Mouse (Mus musculus) mammary gland, adult 2 months (tissue): ENCODE results near the gene Wdr74. TPM values are rescaled to one million over a fixed set of nuclear protein-coding genes. Genes with fewer than 3 reads are reported as not detected.

Experiments used
- polyA plus RNA-seq: library from polyadenylated mRNA; depleted of rRNA; stranded (reverse); fragments of >200 nt; gene quantifications from 2 replicates; pipeline ENCODE4 v1.2.3, GENCODE M21; 2012; ENCODE audit warnings: low replicate concordance; rRNA removed

The Wdr74 gene
- polyA plus RNA-seq: 25.6 and 42.9 TPM in 2 replicates

DNA sequence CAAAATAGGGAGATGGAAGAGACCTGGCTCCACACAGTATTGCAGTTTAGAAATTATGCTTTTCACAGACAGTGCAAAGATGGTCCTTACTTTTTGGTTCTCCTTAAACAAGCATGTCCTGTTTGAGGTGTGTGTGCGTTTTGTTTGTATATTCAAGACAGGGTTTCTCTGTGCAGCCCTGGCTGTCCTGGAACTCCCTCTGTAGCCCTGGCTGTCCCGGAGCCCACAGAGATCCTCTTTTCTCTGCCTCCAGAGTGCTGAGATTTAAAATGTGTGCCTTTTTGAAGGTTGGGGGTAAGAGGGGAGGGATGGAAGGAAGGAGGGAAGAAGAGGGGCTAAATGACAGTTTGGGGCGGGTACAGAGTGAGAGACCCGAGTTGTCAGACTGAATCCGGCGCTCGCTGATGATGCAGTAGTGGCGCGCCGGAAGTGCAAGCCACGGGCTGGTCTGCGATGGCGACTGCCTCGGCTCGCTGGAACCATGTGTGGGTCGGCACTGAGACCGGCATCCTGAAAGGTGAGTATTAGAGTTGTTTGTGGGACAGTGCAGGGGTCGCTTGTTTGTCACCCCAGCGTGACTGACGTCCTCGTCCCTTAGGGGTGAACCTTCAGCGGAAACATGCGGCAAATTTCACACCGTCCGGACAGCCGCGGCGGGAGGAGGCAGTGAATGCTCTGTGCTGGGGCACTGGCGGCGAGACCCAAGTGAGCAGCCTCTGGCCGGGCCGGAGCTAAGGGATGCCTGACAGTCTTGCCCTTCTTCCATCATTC is at the start of gene Wdr74:
Gene Wdr74, plus strand, starts transcription at position 439 of the 771 bp plus-strand sequence.

DNA sequence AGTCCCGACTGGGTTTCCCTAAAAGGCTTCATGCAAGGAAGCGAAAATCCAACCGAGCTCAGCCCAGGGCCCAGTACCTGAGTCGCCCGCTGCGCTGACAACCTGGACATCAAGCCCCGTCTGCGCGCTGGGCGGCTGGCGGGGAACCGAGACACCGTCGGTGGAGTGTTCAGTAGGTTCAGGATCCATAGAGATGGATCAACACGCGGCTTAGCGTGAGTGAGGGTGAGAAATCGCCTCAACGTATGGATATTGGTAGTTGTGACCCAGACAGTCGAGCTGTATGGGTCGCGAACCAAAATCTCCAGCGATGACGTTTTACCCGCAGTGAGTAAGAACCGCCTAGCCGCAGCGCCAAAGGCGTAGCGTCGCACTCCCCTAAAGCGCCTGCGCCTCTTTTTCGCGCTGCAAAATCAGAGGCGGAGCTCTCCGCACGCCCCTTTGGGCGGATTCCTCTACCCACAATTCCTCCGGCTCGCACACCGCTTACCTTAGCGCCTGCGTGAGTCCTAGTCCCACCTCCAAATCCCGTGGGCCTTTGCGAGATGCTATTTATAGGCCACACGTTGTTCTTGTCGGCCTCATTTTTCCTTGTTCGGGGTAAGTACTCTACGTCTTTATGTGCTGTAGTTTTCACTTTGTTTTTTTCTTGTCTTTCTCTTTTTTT is 12.6 kb upstream of the Wdr74 start, which contains the start of gene Slc3a2:
Gene Slc3a2, minus strand, starts transcription at position 463 of the 667 bp plus-strand sequence.

DNA sequence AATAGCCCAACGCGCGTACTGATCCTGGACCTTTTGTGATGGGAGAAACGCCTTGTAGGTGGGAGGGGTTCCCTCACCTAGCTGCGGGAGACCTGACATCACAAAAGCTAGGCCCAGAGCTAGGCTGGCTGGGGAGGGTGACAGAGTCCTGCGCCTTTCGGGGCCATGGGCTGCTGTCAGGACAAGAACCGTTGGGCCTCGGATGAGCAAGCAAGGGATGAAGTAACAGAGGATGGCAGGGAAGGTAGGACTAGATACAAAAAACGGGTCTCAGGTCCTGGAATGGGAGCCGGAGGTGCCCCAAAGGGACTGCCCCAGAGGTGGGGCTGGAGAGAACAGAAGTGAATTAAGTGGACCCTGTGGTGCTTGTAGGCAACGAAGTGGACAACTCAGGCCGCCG is 5.0 kb downstream of the Wdr74 start, which contains the start of gene 1700092M07Rik:
Gene 1700092M07Rik, plus strand, starts transcription at position 116 of the 400 bp plus-strand sequence.

DNA sequence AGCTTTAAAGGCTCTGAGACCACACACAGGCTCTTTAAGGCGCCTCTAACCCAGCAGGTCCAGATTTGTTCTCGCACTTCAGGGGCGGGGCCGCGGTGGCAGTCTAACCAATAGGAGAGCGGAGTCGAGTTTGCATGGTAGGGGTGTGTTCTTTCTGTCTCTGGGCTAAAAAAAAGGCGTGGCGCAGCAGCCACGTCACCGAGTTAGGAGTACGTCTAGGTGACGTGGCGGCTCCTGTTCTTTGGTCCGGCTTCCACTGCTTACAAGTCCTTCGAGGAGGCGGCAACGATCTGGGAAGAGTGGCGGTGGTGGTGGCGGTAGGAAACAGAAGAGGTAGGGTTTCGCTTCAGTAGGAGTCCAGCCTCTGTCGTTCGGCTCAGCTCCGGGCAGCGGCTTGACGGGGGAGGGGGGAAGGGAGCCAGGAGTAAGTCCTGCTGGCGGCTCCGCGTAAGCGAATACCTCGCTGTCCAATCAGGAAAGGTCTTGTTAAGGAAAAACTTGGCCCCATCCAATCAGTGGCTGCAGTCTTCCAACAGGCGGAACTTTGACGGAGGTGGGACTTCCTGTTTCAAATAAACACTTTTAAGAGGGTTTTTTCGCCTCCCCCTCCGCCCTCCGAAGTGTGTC is 5.7 kb downstream of the Wdr74 start, which contains the start of gene Stx5a:
Gene Stx5a, plus strand, starts transcription at position 171 of the 627 bp plus-strand sequence.

DNA sequence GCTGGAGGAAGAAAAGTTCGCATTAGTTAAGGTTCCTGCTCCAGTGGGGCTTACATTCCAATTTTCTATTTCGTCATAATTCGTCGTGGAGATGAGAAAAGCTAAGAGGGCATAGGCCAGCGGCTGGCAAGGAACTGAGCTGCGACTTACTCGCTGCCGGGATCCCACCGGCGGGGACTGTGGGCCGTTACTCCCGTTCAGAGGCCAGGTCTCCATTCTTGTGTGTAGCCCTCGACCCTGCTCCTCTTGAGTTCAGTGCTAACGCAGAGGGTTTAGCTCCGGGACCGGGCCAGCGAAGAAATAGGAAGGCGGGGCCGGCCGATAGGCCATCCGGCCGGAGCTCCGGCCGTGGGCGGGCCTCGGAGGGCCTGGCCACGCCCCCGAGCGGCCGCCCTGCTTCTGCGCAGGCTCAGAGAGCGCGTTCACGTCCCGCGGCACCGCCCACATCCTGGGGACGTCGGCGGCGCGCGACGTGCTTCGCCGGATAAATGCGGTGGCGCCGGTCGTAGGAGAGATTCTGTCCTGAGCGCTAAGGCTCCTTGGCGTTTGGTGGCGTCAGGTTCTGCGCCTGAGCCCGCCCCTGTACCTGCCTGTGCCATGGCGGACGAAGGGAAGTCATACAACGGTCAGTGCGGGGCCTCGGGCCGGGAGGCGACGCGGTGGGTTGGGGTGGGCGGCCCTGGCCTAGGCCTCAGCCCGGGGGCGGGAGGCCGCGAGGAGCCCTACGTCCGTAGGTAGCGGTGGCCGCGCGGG is 21.2 kb downstream of the Wdr74 start, which contains the start of gene Nxf1:
Gene Nxf1, plus strand, starts transcription at position 439 of the 753 bp plus-strand sequence.

DNA sequence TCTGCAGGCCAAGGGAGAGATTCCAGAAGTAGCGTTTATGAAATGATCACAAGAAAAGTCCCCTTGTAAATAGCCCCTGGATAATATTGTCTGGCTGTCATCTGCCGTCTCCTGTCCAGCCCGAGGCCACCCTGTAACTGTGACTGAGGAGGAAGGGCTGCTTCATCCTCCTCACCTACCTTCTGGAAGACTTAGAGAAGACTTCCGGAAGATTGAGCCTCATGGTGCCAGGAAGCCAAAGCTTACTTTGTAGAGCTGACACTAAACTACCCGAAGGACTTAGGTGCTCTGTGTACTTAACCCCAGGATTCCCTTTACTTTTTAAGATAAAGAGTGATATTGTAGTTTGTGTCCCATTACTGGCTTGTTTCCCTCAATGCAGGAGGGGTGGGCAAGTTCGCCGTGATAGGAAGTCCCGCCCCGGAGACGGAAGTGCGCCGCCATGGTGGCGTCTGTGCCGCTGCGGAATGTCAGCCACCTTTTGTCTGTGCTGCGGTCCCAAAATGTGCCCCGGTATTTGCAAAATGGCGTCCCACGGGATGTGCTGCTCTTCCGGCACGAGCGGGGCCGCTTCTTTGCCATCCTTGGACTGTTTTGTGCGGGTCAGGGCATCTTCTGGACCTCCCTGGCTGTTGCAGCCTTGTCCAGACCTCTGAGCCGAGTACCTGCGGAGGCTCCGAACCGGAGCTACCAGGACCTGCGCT is 35.1 kb downstream of the Wdr74 start, which contains the start of gene Tmem223:
Gene Tmem223, plus strand, starts transcription at position 430 of the 704 bp plus-strand sequence.

DNA sequence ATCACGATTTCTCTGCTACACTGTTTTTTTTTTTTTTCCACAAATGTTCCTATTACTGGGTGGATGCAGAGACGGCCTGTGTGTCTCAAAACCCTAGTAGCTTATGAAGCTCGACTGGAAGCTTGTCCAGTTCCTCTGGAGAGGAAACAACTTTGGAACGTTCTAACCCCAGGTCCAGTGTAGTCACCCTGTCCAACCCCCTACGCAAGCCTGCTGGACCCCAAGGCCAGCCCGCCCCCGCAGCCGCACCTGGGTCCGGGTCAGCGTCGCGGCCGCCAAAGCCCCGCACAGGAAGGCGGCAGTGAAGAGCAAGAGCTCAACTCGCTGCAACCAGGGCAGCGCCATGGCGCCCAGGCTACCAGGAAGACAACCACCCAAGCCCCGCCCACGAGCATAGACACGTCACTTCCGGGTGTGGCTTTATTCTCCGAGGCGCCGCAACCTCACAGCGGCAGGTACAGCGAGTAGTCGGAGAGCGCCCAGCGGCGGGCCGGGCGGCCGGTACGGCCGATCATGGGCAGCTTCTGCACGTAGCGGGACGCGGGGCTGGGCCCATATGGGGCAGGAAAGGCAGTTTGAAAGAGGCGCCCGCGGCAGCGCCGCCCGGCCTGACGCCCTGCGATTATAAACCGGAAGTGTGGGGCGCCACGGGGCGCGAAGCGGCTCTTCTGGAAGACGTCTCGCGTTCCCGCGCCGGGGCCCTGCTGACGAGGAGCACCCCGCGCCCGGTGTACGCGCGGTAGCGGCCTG is 38.6 kb downstream of the Wdr74 start, which contains the start of gene Tmem179b:
Gene Tmem179b, minus strand, starts transcription at position 382 of the 750 bp plus-strand sequence.

DNA sequence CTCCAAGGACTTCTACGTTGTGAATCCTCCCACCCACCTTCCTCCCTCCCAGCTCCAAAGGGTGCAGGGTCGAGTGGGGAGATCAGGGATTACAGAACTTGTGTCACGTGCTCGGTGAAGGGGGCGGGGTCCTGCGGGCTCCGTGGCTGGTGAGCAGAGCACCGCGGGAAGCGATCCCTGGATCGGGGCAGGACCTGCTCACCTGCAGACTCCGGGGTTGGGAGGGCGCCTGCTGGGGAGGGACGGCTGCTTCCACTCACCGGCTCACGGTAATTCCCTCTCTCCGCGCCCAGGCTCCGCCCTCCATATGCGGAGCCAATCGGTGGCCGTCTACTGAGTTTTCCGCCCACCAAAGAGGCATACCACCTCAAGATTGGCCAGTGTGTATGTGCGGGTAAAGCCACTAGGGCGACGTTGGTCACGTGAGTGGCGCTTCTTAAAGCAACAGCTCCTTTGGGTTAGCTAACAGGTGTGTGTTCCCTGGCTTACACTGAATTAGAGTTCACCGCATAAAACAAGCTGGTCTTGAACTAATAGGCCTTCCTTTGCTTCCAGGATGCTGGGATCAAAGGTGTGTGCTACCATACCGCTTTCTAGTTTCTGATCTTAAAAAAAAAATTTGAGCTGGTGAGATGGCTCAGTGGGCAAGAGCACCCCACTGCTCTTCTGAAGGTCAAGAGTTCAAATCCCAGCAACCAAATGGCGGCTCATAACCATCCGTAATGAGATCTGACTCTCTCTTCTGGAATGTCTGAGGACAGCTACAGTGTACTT is 50.6 kb downstream of the Wdr74 start, which contains the start of gene Taf6l:
Gene Taf6l, minus strand, starts transcription at position 410 of the 774 bp plus-strand sequence.

Other genes with a start within 250 kb of the Wdr74 start
- not detected in 2 replicates for gene Slc22a8, start 144.6 kb upstream of the Wdr74 start, polyA plus RNA-seq
- gene Slc22a6, start 117.8 kb upstream of the Wdr74 start, polyA plus RNA-seq: not detected in 2 replicates
- 3.0 and 3.4 TPM in 2 replicates for gene Chrm1, start 72.0 kb upstream of the Wdr74 start, polyA plus RNA-seq
- gene Slc3a2, start 12.5 kb upstream of the Wdr74 start, polyA plus RNA-seq: 156 and 200 TPM in 2 replicates
- not detected in 2 replicates for gene 1700092M07Rik, start 4.9 kb downstream of the Wdr74 start, polyA plus RNA-seq
- gene Stx5a, start 5.6 kb downstream of the Wdr74 start, polyA plus RNA-seq: 73.4 and 84.9 TPM in 2 replicates
- gene Nxf1, start 21.2 kb downstream of the Wdr74 start, polyA plus RNA-seq: 75.3 and 140 TPM in 2 replicates
- gene Tmem223, start 35.2 kb downstream of the Wdr74 start, polyA plus RNA-seq: 300 and 304 TPM in 2 replicates
- 133 and 165 TPM in 2 replicates for gene Tmem179b, start 38.6 kb downstream of the Wdr74 start, polyA plus RNA-seq
- 15.2 and 17.4 TPM in 2 replicates for gene Taf6l, start 50.6 kb downstream of the Wdr74 start, polyA plus RNA-seq
- gene Polr2g, start 62.8 kb downstream of the Wdr74 start, polyA plus RNA-seq: 30.3 and 61.5 TPM in 2 replicates
- 2.4 and 3.2 TPM in 2 replicates for gene Zbtb3, start 66.7 kb downstream of the Wdr74 start, polyA plus RNA-seq
- gene Ttc9c, start 83.5 kb downstream of the Wdr74 start, polyA plus RNA-seq: 10.7 and 20.5 TPM in 2 replicates
- 13.8 and 14.4 TPM in 2 replicates for gene Hnrnpul2, start 84.2 kb downstream of the Wdr74 start, polyA plus RNA-seq
- gene AC129217.1, start 93.9 kb downstream of the Wdr74 start, polyA plus RNA-seq: not detected in 2 replicates
- gene Bscl2, start 101.6 kb downstream of the Wdr74 start, polyA plus RNA-seq: 568 and 621 TPM in 2 replicates
- gene Gng3, start 103.4 kb downstream of the Wdr74 start, polyA plus RNA-seq: 0.34 and 0.65 TPM in 2 replicates
- gene Lrrn4cl, start 114.9 kb downstream of the Wdr74 start, polyA plus RNA-seq: 14.0 and 20.9 TPM in 2 replicates
- 98.5 and 113 TPM in 2 replicates for gene Ubxn1, start 135.7 kb downstream of the Wdr74 start, polyA plus RNA-seq
- gene Uqcc3, start 145.1 kb downstream of the Wdr74 start, polyA plus RNA-seq: 24.0 and 25.0 TPM in 2 replicates
- gene Lbhd1, start 147.9 kb downstream of the Wdr74 start, polyA plus RNA-seq: 1.1 and 3.0 TPM in 2 replicates
- gene Gm49403, start 148.1 kb downstream of the Wdr74 start, polyA plus RNA-seq: not detected in 2 replicates
- 9.6 and 10.3 TPM in 2 replicates for gene 1810009A15Rik, start 153.0 kb downstream of the Wdr74 start, polyA plus RNA-seq
- not detected in 2 replicates for gene Gm49416, start 153.1 kb downstream of the Wdr74 start, polyA plus RNA-seq
- gene Ints5, start 157.2 kb downstream of the Wdr74 start, polyA plus RNA-seq: 28.9 and 29.0 TPM in 2 replicates
- 97.1 and 165 TPM in 2 replicates for gene Ganab, start 162.2 kb downstream of the Wdr74 start, polyA plus RNA-seq
- 79.0 and 149 TPM in 2 replicates for gene B3gat3, start 184.5 kb downstream of the Wdr74 start, polyA plus RNA-seq
- 15.7 and 17.6 TPM in 2 replicates for gene Rom1, start 193.5 kb downstream of the Wdr74 start, polyA plus RNA-seq
- gene Eml3, start 193.7 kb downstream of the Wdr74 start, polyA plus RNA-seq: 70.7 and 78.1 TPM in 2 replicates
- 17.1 and 24.8 TPM in 2 replicates for gene Mta2, start 206.0 kb downstream of the Wdr74 start, polyA plus RNA-seq
- 20.2 and 22.1 TPM in 2 replicates for gene Tut1, start 218.0 kb downstream of the Wdr74 start, polyA plus RNA-seq
- 173 and 301 TPM in 2 replicates for gene Eef1g, start 231.2 kb downstream of the Wdr74 start, polyA plus RNA-seq